Mouse (Mus musculus) ES-E14 (cell line): Measurements from ENCODE around the gene Gm20896. TPM values are rescaled to one million over a fixed set of nuclear protein-coding genes. Genes with fewer than 3 reads are reported as not detected.
"Not testable (repeated sequence)": the region's sequence is repeated elsewhere in the genome, so short reads cannot be mapped to it uniquely, and the experiment has no call there.

ENCODE experiments used
- DNase-seq: peaks from one replicate; pipeline ENCODE4 v3.0.0-alpha.2; 2013; ENCODE audit warnings: low read depth, low spot score
- H3K27ac ChIP-seq: 2 replicates; pipeline ENCODE4 v1.5.1; 2012; ENCODE audit warnings: low read depth, mild to moderate bottlenecking, low read length, moderate library complexity, mixed read lengths; ENCODE audit not compliant: poor library complexity, insufficient read depth, severe bottlenecking
- H3K36me3 ChIP-seq: 2 replicates; pipeline ENCODE4 v1.6.1; 2012; ENCODE audit warnings: mild to moderate bottlenecking, low read length, moderate library complexity, mixed read lengths; ENCODE audit not compliant: control insufficient read depth, poor library complexity, insufficient read depth, severe bottlenecking
- H3K4me1 ChIP-seq, 2 experiments: fragments of 150-350 bp in 1 of 2; sonication (generic) in 1 of 2; 2 replicates each; pipeline ENCODE4 v1.6.1; 2012; ENCODE audit warnings: low read length in 2 of 2, mild to moderate bottlenecking in 1 of 2, mixed read lengths in 1 of 2; ENCODE audit not compliant: control insufficient read depth in 2 of 2, insufficient read depth in 2 of 2, poor library complexity in 1 of 2
- H3K4me3 ChIP-seq, 2 experiments: fragments of 150-350 bp in 1 of 2; sonication (generic) in 1 of 2; 2 replicates each; pipeline ENCODE4 v1.5.1; 2012; ENCODE audit warnings: low read length in 2 of 2, low read depth in 1 of 2, mild to moderate bottlenecking in 1 of 2, mixed read lengths in 1 of 2; ENCODE audit not compliant: insufficient read depth in 1 of 2, poor library complexity in 1 of 2, severe bottlenecking in 1 of 2
- H3K9ac ChIP-seq: 2 replicates; pipeline ENCODE4 v1.6.1; 2012; ENCODE audit warnings: low read depth, mild to moderate bottlenecking, low read length, mixed read lengths; ENCODE audit not compliant: poor library complexity, insufficient read depth, severe bottlenecking
- H3K9me3 ChIP-seq: fragments of 150-350 bp; sonication (generic); 2 replicates; pipeline ENCODE4 v1.6.1; 2012; ENCODE audit warnings: low read depth, mild to moderate bottlenecking, low read length; ENCODE audit not compliant: control insufficient read depth, insufficient read depth
- in situ Hi-C, 2 experiments: fragments of 600-800 bp; cut with MboI; formaldehyde crosslinking; loops; one replicate each; pipeline ENCODE4 v1.15.1; 2025; ENCODE audit warnings: low sequenced_read_pairs in 2 of 2, inconsistent platforms in 1 of 2; ENCODE audit not compliant: unreplicated experiment in 2 of 2
- total RNA-seq: library from RNA; depleted of rRNA; stranded (reverse); fragments of 300-350 nt; gene quantifications from 2 replicates; pipeline ENCODE4 v1.2.3, GENCODE M21; 2012; rRNA removed

The Gm20896 gene
- total RNA-seq = not detected in 2 replicates

GRCm38 (mm10) chrY:35921426-35921825 is at the start of gene Gm20896:
Gm20896 (minus strand) TSS chrY:35921526.
- H3K36me3 ChIP-seq, in situ Hi-C loops, H3K4me1 ChIP-seq, H3K27ac ChIP-seq, H3K4me3 ChIP-seq, H3K9ac ChIP-seq, DNase-seq, H3K9me3 ChIP-seq: not testable (repeated sequence)
